Mouse (Mus musculus) thymus, postnatal 36 days (tissue): Measurements from ENCODE around the gene Zfp462.

Experiments
- DNase-seq, 2 experiments: peaks; one replicate each; pipeline ENCODE4 v3.0.0; 2022; ENCODE audit warnings: mixed read lengths in 2 of 2

Zfp462 gene

DNA sequence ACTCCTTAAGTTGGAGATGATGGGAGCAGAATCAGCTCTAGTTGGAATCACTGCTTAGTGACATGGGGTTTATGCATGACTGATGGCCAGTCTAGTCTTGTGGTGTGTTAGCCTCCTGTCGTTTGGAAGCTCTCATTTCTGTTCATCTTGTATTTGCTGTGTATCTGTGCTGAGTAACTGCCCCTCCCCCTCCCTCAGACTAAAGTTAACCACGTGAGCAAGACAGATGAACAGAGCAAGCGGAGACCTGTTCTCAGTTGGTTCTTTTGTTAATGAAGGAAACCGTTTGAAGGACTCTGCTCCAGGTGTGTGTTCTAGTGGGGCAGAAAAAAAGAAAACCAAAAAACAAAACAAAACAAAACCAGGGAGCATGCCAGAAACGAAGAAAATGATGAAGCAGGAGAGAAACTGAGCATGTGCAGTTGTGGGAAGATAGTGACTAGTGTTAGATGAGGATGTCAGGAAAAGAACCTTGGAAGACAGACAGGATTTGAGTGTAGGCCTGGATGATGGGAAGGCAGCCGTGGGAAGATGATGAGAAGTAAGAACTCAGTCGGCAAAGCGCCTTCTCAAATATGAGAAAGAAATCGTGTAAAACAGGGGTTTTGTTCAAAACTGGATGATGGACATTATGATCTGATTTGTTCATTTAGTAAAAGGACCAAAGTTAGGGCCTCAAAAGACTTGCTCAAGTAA lies 53.4 kb downstream of the Zfp462 start:
- DNase-seq: no peak

DNA sequence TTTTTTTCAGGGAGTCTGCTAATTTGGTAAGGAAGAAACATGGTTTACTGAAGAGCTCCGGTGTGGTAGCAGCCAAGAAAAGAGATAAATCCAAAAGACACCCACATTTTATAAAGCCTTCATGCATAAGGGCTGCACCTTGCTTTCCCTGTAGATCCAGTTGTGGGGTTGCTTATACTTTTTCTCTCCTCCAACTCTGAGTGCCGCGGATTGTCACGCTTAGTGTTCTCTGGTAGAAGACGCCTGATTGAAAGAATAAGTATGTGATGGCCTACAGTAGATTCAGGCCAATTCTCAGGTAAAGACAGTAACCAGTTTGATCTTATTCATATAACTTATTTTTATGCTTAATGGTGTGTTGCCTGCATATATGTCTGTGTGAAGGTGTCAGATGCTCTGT lies 54.7 kb downstream of the Zfp462 start:
- no peak for DNase-seq

DNA sequence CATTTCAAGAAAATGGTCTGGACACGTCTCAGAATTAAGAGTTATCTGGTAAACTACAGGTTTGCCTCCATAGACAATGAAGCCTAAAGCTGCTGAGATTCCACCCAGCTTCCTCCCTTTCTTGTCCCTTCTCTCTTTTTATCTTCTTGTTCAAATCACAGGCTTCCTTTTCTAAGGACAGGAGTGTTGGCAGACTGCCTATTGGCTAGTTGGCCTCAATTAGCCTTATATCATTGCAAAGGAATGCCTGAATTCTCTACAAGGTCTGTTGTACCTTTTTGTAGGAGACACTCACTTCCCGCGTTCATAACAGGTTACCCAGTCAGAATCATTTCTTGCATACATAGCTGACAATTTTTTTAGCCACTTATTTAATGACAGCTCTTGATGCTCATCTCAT lies 56.5 kb downstream of the Zfp462 start:
- DNase-seq: no peak

DNA sequence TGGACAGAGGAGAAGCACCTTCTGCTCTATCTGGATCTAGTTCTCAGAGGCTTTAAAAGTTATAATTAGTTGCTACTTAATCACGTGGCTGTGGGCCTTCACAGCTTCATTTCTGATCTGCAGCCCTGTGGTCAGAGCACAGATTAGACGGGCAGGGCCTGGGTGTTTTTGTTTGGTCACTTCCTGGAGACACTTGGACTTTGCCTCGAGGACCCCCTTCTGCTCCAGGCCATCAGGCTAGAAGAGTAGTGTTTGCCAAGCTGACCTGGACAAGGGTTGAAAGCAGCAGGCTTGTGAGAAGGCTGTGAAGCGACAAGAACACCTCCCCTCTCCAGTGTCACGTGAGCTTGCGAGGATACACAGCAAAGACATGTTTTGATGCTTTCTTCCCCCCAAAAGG lies 58.3 kb downstream of the Zfp462 start:
- no peak for DNase-seq

DNA sequence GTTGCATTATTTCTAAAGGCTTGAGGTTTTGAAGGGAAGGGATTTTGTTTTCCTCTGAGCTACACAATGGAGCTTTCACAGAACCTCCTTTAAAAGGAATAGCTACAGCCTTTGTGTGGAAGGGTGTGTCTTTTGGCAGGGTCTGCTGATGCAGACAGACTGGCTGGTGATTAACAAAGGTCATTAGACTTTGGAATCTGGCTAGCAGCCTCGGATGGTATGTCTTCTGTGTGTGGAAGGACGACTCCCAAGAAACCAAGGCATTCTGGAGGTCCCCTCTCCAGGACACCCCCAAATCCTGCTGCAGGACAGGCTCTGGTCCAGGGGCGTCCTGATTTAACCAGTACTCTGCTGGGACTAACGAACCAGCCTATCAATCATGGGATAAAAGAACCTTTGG lies 60.2 kb downstream of the Zfp462 start:
- no peak for DNase-seq

DNA sequence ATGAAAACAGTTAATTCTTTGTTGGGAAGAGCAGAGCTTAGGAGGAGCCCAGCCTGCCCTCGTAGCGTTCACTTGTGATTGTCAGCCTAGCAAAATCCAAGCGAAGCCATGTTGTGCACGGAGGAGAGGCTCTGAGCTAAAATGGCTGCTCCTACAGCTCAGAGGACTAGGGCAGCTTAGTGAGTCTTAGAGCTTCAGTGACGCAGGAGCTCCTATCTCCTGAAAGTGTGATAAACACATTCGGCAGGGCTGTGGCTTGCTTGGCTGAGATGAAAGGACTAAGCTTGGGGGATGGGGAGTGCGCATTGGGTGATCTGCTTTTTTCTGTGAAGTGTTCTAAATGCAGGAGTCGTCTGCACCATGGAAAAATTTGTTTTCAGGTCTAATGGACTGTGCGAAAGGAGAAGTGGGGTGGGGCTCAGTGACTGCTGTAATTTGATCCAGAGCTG lies 60.7 kb downstream of the Zfp462 start:
- no peak for DNase-seq

DNA sequence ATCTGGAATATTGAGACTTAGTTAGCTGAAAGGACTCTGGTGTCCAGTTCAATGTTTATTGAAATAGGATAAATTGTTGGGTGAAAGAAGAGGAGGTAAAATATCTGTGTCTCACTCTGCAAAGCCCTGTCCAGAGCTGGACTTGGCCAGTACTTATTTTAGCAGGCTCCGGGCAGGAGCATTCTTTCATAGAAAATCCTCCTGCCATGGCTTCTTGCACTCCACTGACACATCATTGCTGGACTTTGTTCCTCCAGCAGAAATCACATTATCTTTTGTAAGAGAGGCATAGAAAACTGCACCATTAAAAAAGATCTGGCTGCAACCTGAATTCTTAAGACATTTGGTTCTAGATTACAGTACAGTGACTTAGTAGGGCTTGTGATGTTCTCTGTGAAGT lies 61.2 kb downstream of the Zfp462 start:
- DNase-seq: no peak

DNA sequence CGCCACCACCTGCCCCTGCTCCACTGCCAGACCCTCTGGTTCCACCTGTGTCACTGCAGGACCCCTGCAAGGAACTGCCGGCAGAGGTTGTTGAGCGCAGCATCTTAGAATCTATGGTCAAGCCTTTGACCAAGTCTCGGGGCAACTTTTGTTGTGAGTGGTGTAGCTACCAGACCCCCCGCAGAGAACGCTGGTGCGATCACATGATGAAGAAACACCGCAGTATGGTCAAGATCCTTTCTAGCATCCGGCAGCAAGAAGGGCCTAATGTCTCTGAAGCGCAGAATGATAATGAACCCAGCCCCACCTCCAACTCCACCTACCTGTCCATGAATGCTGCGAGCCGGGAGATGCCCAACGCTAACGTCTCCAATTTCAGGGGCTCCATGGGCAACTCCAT lies 63.8 kb downstream of the Zfp462 start:
- DNase-seq: no peak

DNA sequence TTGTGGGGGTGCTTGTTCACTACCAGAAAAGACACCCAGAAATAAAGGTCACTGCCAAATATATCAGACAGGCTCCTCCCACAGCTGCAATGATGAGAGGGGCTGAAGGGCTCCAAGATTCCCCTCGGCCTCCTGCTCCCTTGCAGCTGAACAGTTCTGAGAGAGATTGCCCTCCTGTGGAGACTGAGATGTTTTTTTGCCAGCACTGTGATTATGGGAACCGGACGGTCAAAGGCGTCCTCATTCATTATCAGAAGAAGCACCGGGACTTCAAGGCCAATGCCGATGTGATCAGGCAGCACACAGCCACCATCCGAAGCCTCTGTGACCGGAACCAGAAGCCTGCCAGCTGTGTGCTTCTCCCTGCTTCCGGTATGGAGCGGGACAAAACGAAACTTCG lies 66.5 kb downstream of the Zfp462 start:
- no peak for DNase-seq

DNA sequence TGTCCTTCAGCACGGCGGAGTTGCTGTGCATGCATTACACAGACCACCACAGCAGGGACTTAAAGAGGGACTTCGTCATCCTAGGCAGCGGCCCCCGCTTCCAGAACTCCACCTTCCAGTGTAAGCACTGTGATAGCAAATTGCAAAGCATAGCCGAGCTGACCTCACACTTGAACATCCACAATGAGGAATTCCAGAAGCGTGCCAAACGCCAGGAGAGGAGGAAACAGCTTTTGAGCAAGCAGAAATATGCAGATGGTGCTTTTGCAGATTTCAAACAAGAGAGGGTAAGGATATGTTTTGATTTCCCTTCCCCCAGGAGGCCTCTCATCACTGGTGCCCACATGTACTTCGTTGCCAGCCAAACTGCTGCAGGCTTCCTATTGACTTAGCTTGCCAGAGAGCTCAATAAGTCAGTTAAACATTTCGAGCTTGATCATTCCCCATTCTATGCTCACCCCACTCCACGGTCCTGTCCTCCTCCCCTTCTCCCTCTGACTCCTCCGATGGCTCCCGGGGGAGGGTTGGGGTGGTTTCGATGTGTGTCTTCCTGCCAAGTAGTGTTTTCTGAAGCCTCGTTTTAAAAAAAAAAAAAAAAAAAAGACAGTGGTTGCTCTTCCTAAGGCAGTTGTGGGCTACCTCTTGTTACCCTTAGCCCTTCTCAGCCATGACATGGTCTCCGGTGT lies 68.9 kb downstream of the Zfp462 start:
- DNase-seq: no peak

DNA sequence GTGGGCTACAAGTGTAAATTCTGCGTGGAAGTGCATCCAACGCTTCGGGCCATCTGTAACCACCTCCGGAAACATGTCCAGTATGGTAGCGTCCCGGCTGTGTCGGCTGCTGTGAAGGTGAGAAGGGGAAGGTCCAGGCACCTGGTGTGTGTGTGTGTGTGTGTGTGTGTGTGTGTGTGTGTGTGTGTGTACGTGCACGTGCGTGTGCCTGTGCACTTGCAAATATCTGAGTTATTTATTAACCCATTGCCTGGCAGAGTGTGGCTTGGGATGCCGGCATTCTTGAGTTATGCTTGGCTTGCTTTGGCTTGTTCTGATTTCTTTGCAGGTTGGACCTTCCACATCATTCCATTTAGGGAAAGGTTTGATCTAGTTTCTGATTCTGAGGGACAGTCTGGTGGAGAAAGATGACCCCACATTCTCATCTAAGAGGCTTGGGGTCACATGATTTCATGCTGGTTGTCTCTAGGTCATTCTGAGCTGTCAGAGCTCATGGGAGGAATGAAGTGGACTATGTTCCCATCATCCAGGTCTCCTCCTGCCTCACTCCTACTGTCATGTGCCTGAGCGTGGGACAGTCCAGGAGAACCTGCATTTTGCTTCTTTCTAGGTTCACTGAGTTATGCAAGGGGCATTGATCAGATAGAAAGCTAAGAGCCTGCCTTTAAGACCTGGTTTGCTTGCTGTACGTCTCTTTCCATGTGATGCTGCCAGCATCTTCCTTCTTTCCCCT lies 70.0 kb downstream of the Zfp462 start:
- DNase-seq: no peak

DNA sequence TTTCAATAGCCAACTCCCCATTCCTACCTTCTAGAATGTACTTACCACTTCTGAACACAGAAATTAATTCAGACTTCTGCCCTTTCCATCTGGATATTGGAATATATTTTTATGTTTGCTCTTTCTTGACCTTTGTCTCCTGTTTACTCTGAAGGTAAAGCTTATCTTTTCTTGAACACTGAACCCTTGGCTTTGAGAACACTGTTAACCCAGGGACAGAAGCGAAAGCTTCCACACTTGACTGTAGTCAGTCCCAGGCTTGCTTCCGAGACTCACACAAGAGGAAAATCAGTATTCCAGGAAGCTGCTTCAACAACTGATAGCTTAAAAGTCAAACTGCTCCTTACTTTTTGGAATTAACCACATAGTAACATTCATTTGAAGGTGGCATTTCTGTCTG lies 70.7 kb downstream of the Zfp462 start:
- DNase-seq: no peak

DNA sequence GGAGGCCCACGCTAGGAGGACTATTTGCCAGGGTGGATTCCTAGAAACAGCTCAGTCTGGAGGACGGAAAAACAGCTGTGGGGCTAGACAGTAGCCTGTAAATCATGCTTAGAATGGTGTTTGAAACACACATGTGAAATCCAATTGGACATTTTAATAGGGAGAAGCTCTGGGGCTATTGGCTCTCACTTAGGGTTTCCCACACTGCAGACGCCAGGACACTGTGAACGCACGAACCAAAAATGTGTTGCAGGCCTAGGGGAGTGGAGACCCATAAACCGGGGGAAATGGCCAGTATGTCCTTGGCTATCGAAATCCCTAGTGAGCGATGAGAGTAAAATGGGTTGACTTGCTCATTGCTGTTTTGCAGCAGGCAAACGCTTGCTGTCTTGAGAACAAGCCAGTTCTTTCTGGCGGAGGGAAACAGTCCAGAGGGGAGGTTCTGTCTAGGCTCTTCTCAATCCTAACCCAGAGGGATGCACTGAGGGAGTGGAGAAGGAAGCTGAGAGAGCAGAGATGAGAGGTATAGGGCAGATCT lies 81.3 kb downstream of the Zfp462 start:
- DNase-seq: no peak

DNA sequence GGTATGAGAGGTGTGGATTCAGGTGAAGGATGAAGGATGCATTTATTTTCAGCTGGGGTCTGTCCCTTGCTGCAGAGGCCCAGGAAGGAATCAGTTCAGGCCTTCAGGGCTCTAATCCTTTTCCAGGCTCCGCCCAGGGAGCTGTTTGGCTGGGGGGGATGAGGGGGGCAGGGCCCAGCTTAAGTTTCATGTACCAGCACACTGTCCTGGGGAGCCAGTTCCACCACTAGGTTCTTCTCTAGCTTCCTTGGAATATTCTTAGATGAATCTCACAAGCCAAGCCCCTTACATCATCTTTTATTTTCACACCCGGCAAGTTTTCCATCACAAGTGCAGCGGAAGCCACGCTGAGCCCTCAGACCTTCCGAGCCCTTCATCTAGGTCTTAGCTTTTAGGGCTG lies 85.6 kb downstream of the Zfp462 start:
- no peak for DNase-seq

DNA sequence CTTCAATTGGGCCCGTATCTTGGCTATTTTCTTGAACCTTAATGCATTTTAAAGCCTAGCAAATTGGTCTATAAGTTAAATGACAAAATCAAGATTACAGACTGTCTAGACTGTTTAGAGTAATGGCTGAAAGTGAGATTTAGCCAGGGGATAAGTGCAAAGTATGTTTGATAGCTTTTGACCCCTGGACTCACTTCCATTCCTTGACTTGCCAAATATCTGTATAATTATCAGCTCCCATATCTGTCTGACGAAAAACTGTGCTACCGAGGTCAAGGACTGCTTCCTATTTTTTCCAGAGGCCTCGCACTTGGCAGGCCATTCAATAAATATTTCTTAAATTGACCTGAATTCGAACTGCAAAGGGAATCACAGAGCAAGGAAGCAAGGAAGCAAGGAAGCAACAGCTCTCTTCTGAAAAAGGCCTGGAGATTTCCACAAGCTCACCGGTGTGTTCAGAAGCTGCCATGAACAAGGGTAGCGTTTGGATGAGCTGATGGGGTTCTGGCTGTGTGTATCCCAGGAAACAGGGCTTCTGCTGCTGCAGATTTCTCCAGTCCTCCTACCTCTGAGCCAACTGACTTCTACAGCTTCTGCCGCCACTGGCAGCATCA lies 87.6 kb downstream of the Zfp462 start:
- no peak for DNase-seq

DNA sequence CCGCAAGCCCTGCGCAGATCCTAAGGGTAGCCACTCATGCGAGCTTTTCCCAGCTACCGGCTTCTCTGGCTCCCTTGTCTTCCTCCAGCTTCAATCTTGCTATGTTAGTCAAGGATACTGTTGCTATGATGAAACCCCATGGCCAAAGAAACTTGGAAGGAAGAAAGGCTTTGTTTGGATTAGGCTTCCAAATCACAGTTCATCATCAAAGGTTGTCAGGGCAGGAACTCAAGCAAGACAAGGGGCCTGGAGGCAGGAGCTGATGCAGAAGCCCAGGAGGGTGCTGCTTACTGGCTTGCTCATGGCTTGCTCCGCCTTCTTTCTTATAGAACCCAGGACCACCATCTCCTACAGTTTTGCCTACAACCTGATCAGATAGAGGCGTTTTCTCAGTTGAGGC lies 88.6 kb downstream of the Zfp462 start:
- no peak for DNase-seq

DNA sequence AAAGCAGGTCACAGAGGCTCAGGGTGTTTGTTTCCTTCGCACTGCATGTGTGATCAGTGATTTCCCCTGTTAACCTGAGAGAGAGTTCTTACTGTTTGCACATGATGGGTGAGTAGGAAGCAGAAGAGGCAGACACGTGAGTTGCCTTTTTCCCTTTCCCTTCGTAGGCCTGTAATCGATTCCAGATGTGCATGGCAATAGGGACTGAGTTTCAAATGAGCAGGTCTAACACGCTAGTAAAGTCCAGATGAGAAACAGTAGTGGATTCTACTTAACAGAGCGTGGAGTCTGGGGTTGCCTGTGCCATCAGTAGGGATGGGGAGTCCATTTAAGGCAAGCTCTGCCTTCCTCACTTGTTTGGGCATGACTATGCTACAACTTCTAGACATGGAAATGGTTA lies 93.3 kb downstream of the Zfp462 start:
- no peak for DNase-seq

DNA sequence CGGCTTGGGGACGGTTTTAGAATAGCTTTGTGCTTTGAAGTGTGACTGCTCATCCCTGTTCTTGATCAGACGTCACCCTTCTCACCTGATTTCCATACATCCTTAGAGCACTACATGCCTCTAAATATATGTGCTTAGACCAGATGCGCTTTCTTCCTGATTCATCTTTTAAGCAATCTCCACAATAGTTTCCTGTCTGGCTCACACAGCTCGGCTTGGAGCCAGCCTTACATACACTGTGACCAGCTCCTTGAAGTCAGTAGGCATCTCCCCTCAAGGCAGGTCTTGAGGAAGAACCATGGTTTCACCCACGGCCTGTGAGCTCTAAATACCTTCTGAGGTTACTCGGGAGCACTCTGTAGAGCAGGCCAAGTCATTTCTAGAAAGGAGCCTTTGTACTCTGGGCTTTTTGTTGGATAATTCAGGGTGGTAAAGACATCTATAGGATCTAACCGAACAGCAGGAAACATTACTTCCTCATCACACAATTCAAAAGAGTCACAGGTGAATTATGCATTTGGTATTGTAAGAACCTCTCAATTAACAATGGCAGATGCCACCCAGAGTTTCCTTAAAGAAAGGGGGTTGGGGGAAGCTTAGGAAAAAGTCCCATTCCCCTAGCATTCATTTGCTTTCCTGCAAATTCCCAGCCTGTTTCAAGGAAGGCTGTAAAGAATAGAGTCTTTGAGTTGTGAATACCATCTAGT lies 95.6 kb downstream of the Zfp462 start:
- no peak for DNase-seq

DNA sequence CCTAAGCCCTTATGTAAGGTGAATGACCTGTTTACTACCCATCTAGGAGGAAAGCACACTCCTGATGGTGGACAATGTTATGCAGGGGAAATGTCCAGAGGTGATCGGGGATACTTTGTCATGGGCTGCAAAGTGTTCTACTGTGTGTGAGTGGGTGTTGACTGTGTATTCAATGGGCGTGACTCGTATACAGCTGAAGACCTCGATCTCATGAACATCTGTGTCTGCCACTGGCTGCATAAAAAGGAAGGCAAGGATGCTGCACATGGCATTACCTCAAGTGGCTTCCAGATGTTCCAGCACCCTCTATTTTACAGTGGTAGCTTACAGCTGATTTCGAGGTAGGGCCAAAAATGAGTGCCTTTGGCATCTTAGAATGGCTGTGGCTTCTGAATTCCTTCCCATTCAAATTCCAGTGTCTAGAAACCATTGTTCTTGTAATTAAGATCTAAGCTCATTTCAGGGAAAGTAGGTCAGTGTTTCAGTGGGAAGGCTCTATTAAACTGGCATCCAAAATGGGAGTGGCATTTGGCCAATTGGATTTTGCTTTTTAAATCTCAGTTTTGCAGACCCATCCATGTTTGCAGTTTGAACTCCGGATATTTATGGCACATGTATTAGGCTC lies 96.4 kb downstream of the Zfp462 start:
- DNase-seq: no peak

DNA sequence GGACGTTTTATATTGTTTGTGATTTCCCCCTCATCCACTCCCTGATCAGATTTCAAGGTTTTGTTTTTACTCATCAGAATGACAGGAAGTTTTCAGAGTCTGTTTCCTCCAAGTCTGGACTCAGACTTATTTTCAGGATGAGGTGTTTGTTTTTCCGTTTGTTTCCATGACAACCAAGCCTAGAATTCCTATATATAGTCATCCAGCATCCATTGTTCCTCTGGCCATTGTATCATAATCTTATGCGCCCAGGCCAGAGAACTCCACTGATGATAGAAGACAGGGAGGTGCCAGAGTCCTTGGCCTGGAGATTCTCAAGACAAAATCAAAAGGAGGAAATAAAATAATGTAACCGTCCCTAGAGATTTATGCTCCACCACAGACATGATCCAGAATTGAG lies 97.7 kb downstream of the Zfp462 start:
- no peak for DNase-seq

DNA sequence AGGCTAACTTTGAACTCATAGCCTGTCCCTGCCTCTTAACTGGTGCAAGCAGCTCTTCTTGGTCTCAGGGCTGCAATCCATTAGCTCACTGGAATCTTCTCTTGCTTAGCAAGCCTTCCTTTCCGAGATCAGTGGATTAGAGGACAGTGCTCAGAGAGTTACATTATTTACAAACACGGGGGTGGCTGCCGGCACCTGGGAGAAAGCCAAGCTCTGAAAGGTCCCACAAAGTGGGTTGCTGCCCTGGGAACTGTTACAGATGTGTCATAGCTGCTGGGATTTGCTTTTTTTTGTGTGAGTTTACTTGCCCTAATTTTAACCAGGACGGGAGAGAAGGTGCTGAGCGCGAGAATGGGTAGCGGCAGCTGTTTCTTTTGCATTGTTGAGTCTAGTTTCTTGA lies 102.4 kb downstream of the Zfp462 start:
- no peak for DNase-seq

DNA sequence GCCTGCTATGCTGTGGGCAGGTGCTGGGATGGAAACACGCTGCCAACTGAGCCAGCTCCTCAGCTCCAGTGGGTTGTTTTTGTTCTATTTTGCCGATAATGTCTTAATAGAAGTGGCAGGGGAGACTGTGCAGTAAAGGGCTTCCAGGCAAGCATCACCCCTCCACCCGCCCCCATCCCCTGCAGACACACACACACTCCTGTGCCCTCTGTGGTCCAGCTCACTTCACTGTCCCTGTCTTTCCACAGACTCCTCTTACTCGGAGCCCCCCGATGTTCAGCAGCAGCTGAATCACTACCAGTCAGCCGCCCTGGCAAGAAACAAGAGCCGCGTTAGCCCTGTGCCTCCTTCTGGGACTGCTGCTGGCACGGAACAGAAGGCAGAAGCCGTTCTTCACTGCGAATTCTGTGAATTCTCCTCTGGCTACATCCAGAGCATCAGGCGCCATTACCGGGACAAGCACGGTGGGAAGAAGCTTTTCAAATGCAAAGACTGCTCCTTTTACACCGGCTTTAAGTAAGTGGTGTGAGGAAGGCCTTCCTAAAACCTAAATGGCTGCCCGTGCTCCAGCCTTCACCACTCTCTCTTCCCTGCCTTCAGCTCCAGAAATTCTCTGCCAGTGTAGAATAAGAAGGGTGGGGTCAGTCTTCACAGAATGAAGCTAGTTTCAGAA lies 105.2 kb downstream of the Zfp462 start:
- no peak for DNase-seq
